Comparison of ENCODE assay signal across 14 mouse cellular contexts in genomic region chr6:85290869-85291824, GRCm38 (mm10). TPM values are rescaled to one million over a fixed set of nuclear protein-coding genes. Genes with fewer than 3 reads are reported as not detected.
DNase-seq lines count a peak whose midpoint lies in the region; ATAC-seq and TF ChIP-seq lines count a peak whose summit lies in the region.
"Had no signal": no experiment of that assay in that cellular context is flagged by ENCODE, and none has a peak within 500 bp of the region (broad histone marks: within the 10 kb centered on the region; RNA-seq: fewer than 3 reads in every experiment).

No protein-coding gene starts in this region.

- peaks cover 8% of the 10 kb centered on the region for H3K4me1 ChIP-seq in liver, adult 2 months (ENCODE audit: control insufficient read depth, insufficient read depth, low read length)
- H3K4me1 ChIP-seq in bone marrow macrophage, adult 2 months (ENCODE audit: control insufficient read depth, insufficient read depth, low read length): peaks cover 18% of the 10 kb centered on the region

- WGBS in liver, adult 2 months: 81% methylated on average over 16 of the region's 16 CpGs

- H3K9ac ChIP-seq in liver, adult 2 months (ENCODE audit: low read depth, low read length): no peak overlapping the region
- H3K9ac ChIP-seq: heart, embryonic 13.5 days; hindbrain, embryonic 12.5 days; kidney, embryonic 15.5 days; liver, embryonic 15.5 days; midbrain, embryonic 15.5 days; stomach, embryonic 15.5 days had no signal

- peak; percentile 48 for DNase-seq in liver, adult 2 months (ENCODE audit: extremely low read depth, low read depth, low spot score)
- DNase-seq in liver: no peak
- peak; percentile 15 for DNase-seq in urinary bladder, postnatal 14 days (ENCODE audit: low spot score)
- no peak for DNase-seq in urinary bladder, postnatal 10 days (ENCODE audit: low spot score)
- peak; percentile 66 for DNase-seq in yolk sac, embryonic 10.5 days (ENCODE audit: low spot score)
- DNase-seq in left cerebral cortex, postnatal 36 days (ENCODE audit: low spot score in 2 of 2): no peak

- TF ChIP-seq CTCF in liver, adult 2 months (IDR thresholded peaks at IDR 0.05; ENCODE audit: low read depth, low read length): peak; percentile 59
- TF ChIP-seq CTCF in bone marrow macrophage, adult 2 months (IDR thresholded peaks at IDR 0.05; ENCODE audit: low read depth, low read length): peak; percentile 98

- ATAC-seq in frontal cortex, adult (ENCODE audit: low TSS enrichment): no peak
- ATAC-seq: midbrain, embryonic 15.5 days had no signal

- H3K36me3 ChIP-seq in liver, adult 2 months (ENCODE audit: control insufficient read depth, insufficient read depth, low read length): no peaks in the 10 kb centered on the region
- H3K36me3 ChIP-seq: heart, embryonic 13.5 days; hindbrain, embryonic 12.5 days; kidney, embryonic 15.5 days; liver, embryonic 15.5 days; midbrain, embryonic 15.5 days; stomach, embryonic 15.5 days had no signal

- H3K79me2 ChIP-seq in liver, adult 2 months (ENCODE audit: control insufficient read depth, insufficient read depth, low read length): no peaks in the 10 kb centered on the region

- intact Hi-C loops in left cerebral cortex, postnatal 36 days (cut with DNase I): loop anchor here (5.0 kb wide), 1 partner anchor 39 kb away; no protein-coding TSS in a partner anchor

- H3K4me3 ChIP-seq in liver, adult 2 months (ENCODE audit: insufficient read depth, low read depth, low read length): no peak overlapping the region
- H3K4me3 ChIP-seq in bone marrow macrophage, adult 2 months (ENCODE audit: insufficient read depth, low read length): no peak overlapping the region
- H3K4me3 ChIP-seq: heart, embryonic 13.5 days; hindbrain, embryonic 12.5 days; kidney, embryonic 15.5 days; liver, embryonic 15.5 days; midbrain, embryonic 15.5 days; stomach, embryonic 15.5 days had no signal

- H3K27ac ChIP-seq in liver, adult 2 months (replicated peaks; ENCODE audit: insufficient read depth, low read depth, low read length): no peak overlapping the region
- 0 out of 2 replicates have a peak overlapping the region, but pooled peaks have one; percentile 23 for H3K27ac ChIP-seq in bone marrow macrophage, adult 2 months (ENCODE audit: insufficient read depth, low read depth, low read length)
- H3K27ac ChIP-seq: heart, embryonic 13.5 days; hindbrain, embryonic 12.5 days; kidney, embryonic 15.5 days; liver, embryonic 15.5 days; midbrain, embryonic 15.5 days; stomach, embryonic 15.5 days had no signal

- no peaks in the 10 kb centered on the region for H3K27me3 ChIP-seq in liver, adult 2 months (ENCODE audit: control insufficient read depth, insufficient read depth, low read length)
- H3K27me3 ChIP-seq: heart, embryonic 13.5 days; hindbrain, embryonic 12.5 days; kidney, embryonic 15.5 days; liver, embryonic 15.5 days; midbrain, embryonic 15.5 days; stomach, embryonic 15.5 days had no signal

- no peak for TF ChIP-seq POLR2A in liver, adult 2 months (IDR thresholded peaks at IDR 0.05; ENCODE audit: extremely low read depth, insufficient read depth, low read length)
- no peak for TF ChIP-seq POLR2A in bone marrow macrophage, adult 2 months (IDR thresholded peaks at IDR 0.05; ENCODE audit: borderline replicate concordance, low read depth, low read length)

RNA-seq across cellular contexts. Expression of gene Sfxn5, which starts 42.1 kb away (rescaled TPM):
- total RNA-seq in liver, adult 2 months (2014; rRNA removed): 21.9 and 23.6 TPM in 2 replicates
- 23.4 and 31.8 TPM in 2 replicates for polyA plus RNA-seq in liver, adult 2 months (2012; rRNA removed)
- polyA plus RNA-seq in bone marrow macrophage, adult 2 months (2012; ENCODE audit: insufficient read depth, insufficient read length, missing spikeins): 14.2 and 15.2 TPM in 2 replicates
- total RNA-seq in left cerebral cortex, postnatal 36 days (2021): 100 to 1,000 TPM; 172 to 183 TPM

Comparison
In these comparisons a context has a peak if more than half of its experiments do, and no peak if none do; other contexts are left out.
1. DNase-seq: peak in liver, adult 2 months (single experiment), urinary bladder, postnatal 14 days (single experiment) and yolk sac, embryonic 10.5 days (single experiment); none in liver (single experiment), urinary bladder, postnatal 10 days (single experiment) and left cerebral cortex, postnatal 36 days (0 of 2).